Mouse (Mus musculus) limb, embryonic 14.5 days (tissue): ENCODE data around the gene Dram1. TPM values are rescaled to one million over a fixed set of nuclear protein-coding genes. Genes with fewer than 3 reads are reported as not detected.
"Not testable (repeated sequence)": the region's sequence is repeated elsewhere in the genome, so short reads cannot be mapped to it uniquely, and the experiment has no call there.

ENCODE experiments used
- ATAC-seq: fragments of 200-750 bp; cut with Nextera tagmentation; 2 replicates; pipeline ENCODE4 v1.8.0; 2017; ENCODE audit warnings: low read depth, moderate number of reproducible peaks, moderate TSS enrichment; ENCODE audit not compliant: low FRiP score
- DNase-seq: peaks from one replicate; pipeline ENCODE4 v3.0.0-alpha.2; 2015; ENCODE audit warnings: low spot score
- H3K27ac ChIP-seq: fragments of 300-500 bp; sonication (generic); replicated peaks from 2 replicates; pipeline ENCODE4 v1.5.1; 2014; ENCODE audit warnings: low read depth, mild to moderate bottlenecking, low read length, moderate library complexity, mixed read lengths
- H3K27me3 ChIP-seq: fragments of 300-500 bp; sonication (generic); 2 replicates; pipeline ENCODE4 v1.6.1; 2014; ENCODE audit warnings: low read length, mixed read lengths; ENCODE audit not compliant: control insufficient read depth, insufficient read depth
- H3K36me3 ChIP-seq: fragments of 300-500 bp; sonication (generic); 2 replicates; pipeline ENCODE4 v1.6.1; 2014; ENCODE audit warnings: mild to moderate bottlenecking, low read length, moderate library complexity, mixed read lengths; ENCODE audit not compliant: control insufficient read depth, insufficient read depth
- H3K4me1 ChIP-seq: fragments of 300-500 bp; sonication (generic); 2 replicates; pipeline ENCODE4 v1.6.1; 2014; ENCODE audit warnings: antibody characterized with exemption, low read length, mixed read lengths; ENCODE audit not compliant: control insufficient read depth, insufficient read depth
- H3K4me2 ChIP-seq: fragments of 300-500 bp; sonication (generic); replicated peaks from 2 replicates; pipeline ENCODE4 v1.6.1; 2014; ENCODE audit warnings: low read depth, mild to moderate bottlenecking, low read length, moderate library complexity; ENCODE audit not compliant: severe bottlenecking
- H3K4me3 ChIP-seq: fragments of 300-500 bp; sonication (generic); replicated peaks from 2 replicates; pipeline ENCODE4 v1.5.1; 2014; ENCODE audit warnings: low read length
- H3K9ac ChIP-seq: fragments of 300-500 bp; sonication (generic); 2 replicates; pipeline ENCODE4 v1.6.1; 2014; ENCODE audit warnings: mild to moderate bottlenecking, low read depth, low read length, moderate library complexity; ENCODE audit not compliant: severe bottlenecking
- H3K9me3 ChIP-seq: fragments of 300-500 bp; sonication (generic); 2 replicates; pipeline ENCODE4 v1.6.1; 2016; ENCODE audit warnings: low read length; ENCODE audit not compliant: control insufficient read depth
- POLR2A ChIP-seq: fragments of 200-500 bp; IDR thresholded peaks from 2 replicates; pipeline ENCODE4 v1.8.0; 2012; ENCODE audit warnings: inconsistent platforms, mild to moderate bottlenecking, moderate library complexity, borderline replicate concordance; ENCODE audit not compliant: insufficient read depth, insufficient read length; ENCODE audit errors: extremely low read depth
- WGBS: fragments of 180-500 bp; shearing (Covaris S2); extraction: QIAGEN DNeasy Blood & Tissue Kit; methylation state at CpG from one replicate; pipeline ENCODE4 v1.1.7; 2014; 5-methylcytosine and 5-hydroxymethylcytosine counted together
- polyA plus RNA-seq, 2 experiments: library from polyadenylated mRNA; depleted of rRNA in 1 of 2; stranded (reverse) in 1 of 2; unstranded in 1 of 2; fragments of >200 nt; fragmentation: Nextera tagmentation in 1 of 2; extraction: Ambion mirVana in 1 of 2; gene quantifications; 2 replicates each; pipeline versions ENCODE4 v1.2.1 to v1.2.3; 2012 to 2014

The Dram1 gene
- polyA plus RNA-seq, 2 experiments = 1.8 to 2.2 TPM

- DNase-seq = no peak
- Histone ChIP-seq H3K4me3 (peak overlapping the region; percentile 73), H3K27me3 (no peaks in the 10 kb centered on the region), H3K4me2 (peak overlapping the region; percentile 89), H3K9me3 (no peaks in the 10 kb centered on the region), H3K36me3 (no peaks in the 10 kb centered on the region), H3K27ac (no peak overlapping the region), H3K9ac (no peak overlapping the region), H3K4me1 (peaks cover 11% of the 10 kb centered on the region; the same call in 1 of the 2 replicates)
- TF ChIP-seq POLR2A = no peak
- ATAC-seq = no peak
- 33% methylated on average over 14 of the region's 14 CpGs for WGBS
Observed at GRCm38 (mm10) chr10:88380430-88381060, 1.7 kb upstream of the Dram1 start.

GRCm38 (mm10) chr10:88380002-88380401, 1.1 kb upstream of the Dram1 start:
- H3K9me3 ChIP-seq = no peaks in the 10 kb centered on the region
- H3K9ac ChIP-seq = peak overlapping the region; percentile 72
- no peaks in the 10 kb centered on the region for H3K27me3 ChIP-seq
- no peak overlapping the region for H3K27ac ChIP-seq
- H3K4me2 ChIP-seq = peak overlapping the region; percentile 89
- WGBS = 3% methylated on average over 11 of the region's 11 CpGs
- H3K36me3 ChIP-seq = no peaks in the 10 kb centered on the region
- H3K4me3 ChIP-seq = peak overlapping the region; percentile 73
- ATAC-seq (no peak), DNase-seq (no peak)
- TF ChIP-seq POLR2A = no peak
- H3K4me1 ChIP-seq = peaks cover 11% of the 10 kb centered on the region; the same call in 1 of the 2 replicates

GRCm38 (mm10) chr10:88377666-88378065, 1.2 kb downstream of the Dram1 start:
- Histone ChIP-seq H3K4me2 (no peak overlapping the region), H3K36me3 (no peaks in the 10 kb centered on the region), H3K9me3 (no peaks in the 10 kb centered on the region), H3K27ac (no peak overlapping the region), H3K4me3 (no peak overlapping the region), H3K4me1 (peaks cover 11% of the 10 kb centered on the region; the same call in 1 of the 2 replicates), H3K27me3 (no peaks in the 10 kb centered on the region), H3K9ac (no peak overlapping the region)
- 90% methylated on average over 4 of the region's 4 CpGs for WGBS
- TF ChIP-seq POLR2A = no peak
- no peak for DNase-seq
- no peak for ATAC-seq

GRCm38 (mm10) chr10:88376770-88377169, 2.1 kb downstream of the Dram1 start:
- Histone ChIP-seq H3K27me3 (no peaks in the 10 kb centered on the region), H3K4me3 (no peak overlapping the region), H3K4me1 (peaks cover 11% of the 10 kb centered on the region; the same call in 1 of the 2 replicates), H3K9me3 (no peaks in the 10 kb centered on the region), H3K36me3 (no peaks in the 10 kb centered on the region), H3K27ac (no peak overlapping the region), H3K9ac (no peak overlapping the region), H3K4me2 (no peak overlapping the region)
- no peak for TF ChIP-seq POLR2A
- 8% methylated on average over 11 of the region's 11 CpGs for WGBS
- ATAC-seq (peak; percentile 10; the same call in 1 of the 2 replicates), DNase-seq (peak; percentile 80)

- Histone ChIP-seq H3K4me1 (peaks cover 2% of the 10 kb centered on the region; the same call in 1 of the 2 replicates), H3K9me3 (no peaks in the 10 kb centered on the region), H3K36me3 (no peaks in the 10 kb centered on the region), H3K27me3 (no peaks in the 10 kb centered on the region), H3K4me2 (no peak overlapping the region), H3K9ac (no peak overlapping the region), H3K4me3 (no peak overlapping the region), H3K27ac (no peak overlapping the region)
- no peak for TF ChIP-seq POLR2A
- ATAC-seq = no peak
- no peak for DNase-seq
- 27% methylated on average over 10 of the region's 10 CpGs for WGBS
Observed at GRCm38 (mm10) chr10:88374984-88375383, 3.9 kb downstream of the Dram1 start.

GRCm38 (mm10) chr10:88372945-88373344, 5.9 kb downstream of the Dram1 start:
- H3K9me3 ChIP-seq, H3K9ac ChIP-seq, H3K4me2 ChIP-seq, DNase-seq, H3K27ac ChIP-seq, ATAC-seq, H3K36me3 ChIP-seq, H3K4me1 ChIP-seq, H3K27me3 ChIP-seq, H3K4me3 ChIP-seq: not testable (repeated sequence)
- WGBS = 75% methylated on average over 2 of the region's 2 CpGs
